Mouse (Mus musculus) liver, postnatal 0 days (tissue): ENCODE results near the gene Myh7b. TPM values are rescaled to one million over a fixed set of nuclear protein-coding genes. Genes with fewer than 3 reads are reported as not detected.

Experiments
- ATAC-seq: fragments of 200-750 bp; cut with Nextera tagmentation; 2 replicates; pipeline ENCODE4 v1.8.0; 2017; ENCODE audit warnings: mild to moderate bottlenecking, moderate library complexity
- DNase-seq: peaks from one replicate; pipeline ENCODE4 v3.0.0-alpha.2; 2016
- H3K27ac ChIP-seq: fragments of 300-500 bp; sonication (generic); 2 replicates; pipeline ENCODE4 v1.5.1; 2014; ENCODE audit warnings: antibody characterized with exemption, moderate library complexity, mild to moderate bottlenecking, low read depth
- H3K27me3 ChIP-seq: fragments of 300-500 bp; sonication (generic); 2 replicates; pipeline ENCODE4 v1.6.1; 2014; ENCODE audit warnings: low read length, control low read depth, mixed read lengths; ENCODE audit not compliant: insufficient read depth
- H3K36me3 ChIP-seq: fragments of 300-500 bp; sonication (generic); replicated peaks from 2 replicates; pipeline ENCODE4 v1.6.1; 2014; ENCODE audit warnings: mild to moderate bottlenecking, control low read depth, low read length, moderate library complexity, mixed read lengths; ENCODE audit not compliant: insufficient read depth
- H3K4me1 ChIP-seq: fragments of 300-500 bp; sonication (generic); 2 replicates; pipeline ENCODE4 v1.6.1; 2014; ENCODE audit warnings: antibody characterized with exemption, mild to moderate bottlenecking, control low read depth; ENCODE audit not compliant: insufficient read depth
- H3K4me2 ChIP-seq: fragments of 300-500 bp; sonication (generic); 2 replicates; pipeline ENCODE4 v1.6.1; 2014; ENCODE audit warnings: low read depth, mild to moderate bottlenecking, low read length, moderate library complexity, mixed read lengths
- H3K4me3 ChIP-seq: fragments of 300-500 bp; sonication (generic); 2 replicates; pipeline ENCODE4 v1.5.1; 2014; ENCODE audit warnings: low read depth, low read length
- H3K9ac ChIP-seq: fragments of 300-500 bp; sonication (generic); replicated peaks from 2 replicates; pipeline ENCODE4 v1.6.1; 2014; ENCODE audit warnings: mild to moderate bottlenecking, moderate library complexity
- H3K9me3 ChIP-seq: fragments of 300-500 bp; sonication (generic); 2 replicates; pipeline ENCODE4 v1.6.1; 2016; ENCODE audit warnings: mild to moderate bottlenecking, control low read depth, low read length, mixed read lengths
- CTCF ChIP-seq: sonication (generic); IDR thresholded peaks from 2 replicates; pipeline ENCODE4 v1.5.1; 2016; ENCODE audit warnings: antibody characterized with exemption, low read depth
- EP300 ChIP-seq: IDR thresholded peaks from 2 replicates; pipeline ENCODE4 v1.6.1; 2016; ENCODE audit warnings: antibody characterized with exemption, low read depth, mild to moderate bottlenecking
- WGBS: fragments of 180-500 bp; shearing (Covaris S2); extraction: QIAGEN DNeasy Blood & Tissue Kit; methylation state at CpG from one replicate; pipeline ENCODE4 v1.1.7; 2014; ENCODE audit not compliant: insufficient replicate concordance; 5-methylcytosine and 5-hydroxymethylcytosine counted together
- polyA plus RNA-seq: library from polyadenylated mRNA; unstranded; fragments of >200 nt; fragmentation: Nextera tagmentation; extraction: Ambion mirVana; gene quantifications from 2 replicates; pipeline ENCODE4 v1.2.1, GENCODE M21; 2015

The Myh7b gene
- polyA plus RNA-seq, 1 experiment from 2014 or later: 0.38 TPM

- no peak for ATAC-seq
- H3K4me3 ChIP-seq: no peak overlapping the region
- H3K4me2 ChIP-seq: no peak overlapping the region
- no peak overlapping the region for H3K27ac ChIP-seq
- TF ChIP-seq CTCF: peak; percentile 24; the same call in 1 of the 2 replicates
- TF ChIP-seq EP300: no peak
- peak; percentile 52 for DNase-seq
- H3K4me1 ChIP-seq: 0 out of 2 replicates have a peak, but pooled peaks cover 3% of the 10 kb centered on the region
- H3K9me3 ChIP-seq: no peaks in the 10 kb centered on the region
- H3K27me3 ChIP-seq: peaks cover 13% of the 10 kb centered on the region; the same call in 1 of the 2 replicates
- no peak overlapping the region for H3K9ac ChIP-seq
- WGBS: 35% methylated on average over 8 of the region's 11 CpGs
- no peaks in the 10 kb centered on the region for H3K36me3 ChIP-seq
These were observed 11.6 kb downstream of the Myh7b start for GRCm38 (mm10) chr2:155622606-155623005.

GRCm38 (mm10) chr2:155623996-155624395 lies 13.0 kb downstream of the Myh7b start:
- peaks cover 3% of the 10 kb centered on the region for H3K4me1 ChIP-seq
- no peak overlapping the region for H3K9ac ChIP-seq
- no peak for DNase-seq
- H3K36me3 ChIP-seq: no peaks in the 10 kb centered on the region
- H3K4me2 ChIP-seq: no peak overlapping the region
- H3K27ac ChIP-seq: no peak overlapping the region
- no peak for ATAC-seq
- TF ChIP-seq CTCF (no peak), EP300 (no peak)
- H3K4me3 ChIP-seq: no peak overlapping the region
- H3K9me3 ChIP-seq: no peaks in the 10 kb centered on the region
- WGBS: 64% methylated on average over 6 of the region's 6 CpGs
- H3K27me3 ChIP-seq: peaks cover 25% of the 10 kb centered on the region

- H3K27ac ChIP-seq: no peak overlapping the region
- H3K36me3 ChIP-seq: no peaks in the 10 kb centered on the region
- peak; percentile 56 for ATAC-seq
- H3K4me2 ChIP-seq: no peak overlapping the region
- peaks cover 32% of the 10 kb centered on the region for H3K27me3 ChIP-seq
- no peak overlapping the region for H3K9ac ChIP-seq
- peak; percentile 54 for DNase-seq
- peaks cover 7% of the 10 kb centered on the region for H3K4me1 ChIP-seq
- peak; percentile 89 for TF ChIP-seq CTCF
- no peak for TF ChIP-seq EP300
- 35% methylated on average over 10 of the region's 10 CpGs for WGBS
- H3K4me3 ChIP-seq: no peak overlapping the region
- no peaks in the 10 kb centered on the region for H3K9me3 ChIP-seq
These were observed 13.7 kb downstream of the Myh7b start for GRCm38 (mm10) chr2:155624730-155625129.

DNA sequence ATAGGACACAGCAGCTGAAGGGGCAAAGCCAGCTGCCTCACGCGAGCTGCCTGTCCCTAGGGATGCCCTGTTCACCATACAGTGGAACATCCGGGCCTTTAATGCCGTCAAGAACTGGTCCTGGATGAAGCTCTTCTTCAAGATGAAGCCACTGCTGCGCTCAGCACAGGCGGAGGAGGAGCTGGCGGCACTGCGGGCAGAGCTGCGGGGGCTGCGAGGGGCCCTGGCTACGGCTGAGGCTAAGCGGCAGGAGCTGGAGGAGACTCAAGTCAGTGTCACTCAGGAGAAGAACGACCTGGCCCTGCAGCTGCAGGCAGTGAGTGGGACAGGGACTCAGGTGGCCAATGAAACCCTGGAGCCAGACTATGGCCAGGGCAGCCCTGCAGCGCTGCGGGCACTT lies 15.3 kb downstream of the Myh7b start:
- H3K4me1 ChIP-seq: peaks cover 9% of the 10 kb centered on the region
- TF ChIP-seq EP300 (no peak), CTCF (no peak)
- no peak overlapping the region for H3K27ac ChIP-seq
- H3K27me3 ChIP-seq: peaks cover 45% of the 10 kb centered on the region
- DNase-seq (no peak), ATAC-seq (no peak)
- WGBS: 65% methylated on average over 15 of the region's 15 CpGs
- H3K36me3 ChIP-seq: no peaks in the 10 kb centered on the region
- H3K4me3 ChIP-seq: no peak overlapping the region
- no peak overlapping the region for H3K4me2 ChIP-seq
- no peaks in the 10 kb centered on the region for H3K9me3 ChIP-seq
- no peak overlapping the region for H3K9ac ChIP-seq

GRCm38 (mm10) chr2:155627030-155627738 lies 16.2 kb downstream of the Myh7b start:
- H3K9ac ChIP-seq: no peak overlapping the region
- H3K9me3 ChIP-seq: no peaks in the 10 kb centered on the region
- H3K27me3 ChIP-seq: peaks cover 45% of the 10 kb centered on the region
- no peak overlapping the region for H3K4me2 ChIP-seq
- TF ChIP-seq EP300 (no peak), CTCF (peak; percentile 96)
- WGBS: 51% methylated on average over 21 of the region's 21 CpGs
- ATAC-seq (peak; percentile 30; the same call in 1 of the 2 replicates), DNase-seq (peak; percentile 87)
- H3K4me1 ChIP-seq: peaks cover 9% of the 10 kb centered on the region
- no peak overlapping the region for H3K4me3 ChIP-seq
- H3K36me3 ChIP-seq: no peaks in the 10 kb centered on the region
- no peak overlapping the region for H3K27ac ChIP-seq

DNA sequence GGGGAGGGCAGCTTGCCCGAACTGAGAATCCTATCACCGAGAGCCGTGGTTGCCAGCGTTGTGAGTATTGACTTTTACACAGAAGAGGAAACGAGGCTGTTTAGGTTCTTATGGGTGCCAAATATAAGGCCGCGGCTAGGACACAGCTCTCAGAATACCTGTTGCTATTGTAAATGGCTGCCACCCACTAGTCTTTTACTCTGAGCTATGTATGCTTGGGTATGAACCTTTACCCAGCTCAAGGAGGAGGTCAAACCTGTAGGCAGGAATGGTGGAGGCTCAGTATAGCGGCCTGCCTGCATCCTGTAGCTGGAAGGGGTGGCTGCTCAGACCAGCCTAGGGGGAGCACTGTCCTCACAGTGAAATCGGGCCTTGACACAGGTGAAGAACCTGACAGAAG lies 17.1 kb downstream of the Myh7b start:
- 75% methylated on average over 9 of the region's 9 CpGs for WGBS
- Histone ChIP-seq H3K36me3 (no peaks in the 10 kb centered on the region), H3K9ac (no peak overlapping the region), H3K4me2 (no peak overlapping the region), H3K9me3 (no peaks in the 10 kb centered on the region), H3K27ac (no peak overlapping the region), H3K4me1 (peaks cover 9% of the 10 kb centered on the region), H3K4me3 (no peak overlapping the region), H3K27me3 (peaks cover 45% of the 10 kb centered on the region)
- TF ChIP-seq CTCF (no peak), EP300 (no peak)
- no peak for DNase-seq
- no peak for ATAC-seq
